In genomic region chr9:73094580-73094979, GRCm38 (mm10) we compare ENCODE assay signal across 10 mouse cellular contexts. TPM values are rescaled to one million over a fixed set of nuclear protein-coding genes. Genes with fewer than 3 reads are reported as not detected.
DNase-seq lines count a peak whose midpoint lies in the region; ATAC-seq lines count a peak whose summit lies in the region.
"Had no signal": no experiment of that assay in that cellular context is flagged by ENCODE, and none has a peak within 500 bp of the region (broad histone marks: within the 10 kb centered on the region; RNA-seq: fewer than 3 reads in every experiment).

No protein-coding gene starts in this region.

- DNase-seq in kidney, postnatal 14 days = peak; percentile 28
- no peak for DNase-seq in kidney, adult 11 months
- DNase-seq in ZHBTc4 (ENCODE audit: low read depth, low spot score) (peak; percentile 95), MN1 (ENCODE audit: low spot score) (no peak)
- DNase-seq in hindbrain, embryonic 11.5 days (ENCODE audit: low spot score) = peak; percentile 24
- DNase-seq in right cerebral cortex, postnatal 4 days = no peak

- H3K27me3 ChIP-seq in hindbrain, embryonic 11.5 days (ENCODE audit: control insufficient read depth, insufficient read depth, low read length) = no peaks in the 10 kb centered on the region
- peaks cover 10% of the 10 kb centered on the region; the same call in 1 of the 2 replicates for H3K27me3 ChIP-seq in neural tube, embryonic 13.5 days

- H3K4me2 ChIP-seq in hindbrain, embryonic 11.5 days (replicated peaks; ENCODE audit: low read depth, low read length) = no peak overlapping the region
- H3K4me2 ChIP-seq in neural tube, embryonic 13.5 days = no peak overlapping the region
- H3K4me2 ChIP-seq: limb, embryonic 15.5 days had no signal

- H3K36me3 ChIP-seq in hindbrain, embryonic 11.5 days (ENCODE audit: control insufficient read depth, insufficient read depth, low read length) = no peaks in the 10 kb centered on the region
- no peaks in the 10 kb centered on the region for H3K36me3 ChIP-seq in neural tube, embryonic 13.5 days
- H3K36me3 ChIP-seq: limb, embryonic 15.5 days had no signal

- WGBS in hindbrain, embryonic 11.5 days = 56% methylated on average over 17 of the region's 17 CpGs
- 34% methylated on average over 17 of the region's 17 CpGs for WGBS in neural tube, embryonic 13.5 days

- H3K9me3 ChIP-seq in hindbrain, embryonic 11.5 days (ENCODE audit: control insufficient read depth, low read length) = no peaks in the 10 kb centered on the region
- no peaks in the 10 kb centered on the region for H3K9me3 ChIP-seq in neural tube, embryonic 13.5 days
- H3K9me3 ChIP-seq: limb, embryonic 15.5 days had no signal

- no peak overlapping the region for H3K9ac ChIP-seq in hindbrain, embryonic 11.5 days (ENCODE audit: low read depth, low read length)
- 0 out of 2 replicates have a peak overlapping the region, but pooled peaks have one; percentile 22 for H3K9ac ChIP-seq in neural tube, embryonic 13.5 days
- H3K9ac ChIP-seq: limb, embryonic 15.5 days had no signal

- ATAC-seq in hindbrain, embryonic 11.5 days (ENCODE audit: low FRiP score) = peak; percentile 38; the same call in 1 of the 2 replicates
- peak; percentile 63; the same call in 1 of the 2 replicates for ATAC-seq in neural tube, embryonic 13.5 days (ENCODE audit: low read depth)
- ATAC-seq in cerebellum, adult (ENCODE audit: insufficient number of reproducible peaks, low FRiP score, low TSS enrichment) = no peak

- H3K27ac ChIP-seq in hindbrain, embryonic 11.5 days (ENCODE audit: low read depth, low read length) = no peak overlapping the region
- H3K27ac ChIP-seq in neural tube, embryonic 13.5 days (replicated peaks) = no peak overlapping the region
- H3K27ac ChIP-seq: limb, embryonic 15.5 days had no signal

- no peaks in the 10 kb centered on the region for H3K4me1 ChIP-seq in hindbrain, embryonic 11.5 days (replicated peaks; ENCODE audit: control insufficient read depth, insufficient read depth, low read length)
- 0 out of 2 replicates have a peak, but pooled peaks cover 3% of the 10 kb centered on the region for H3K4me1 ChIP-seq in neural tube, embryonic 13.5 days (replicated peaks)
- H3K4me1 ChIP-seq: limb, embryonic 15.5 days had no signal

- H3K4me3 ChIP-seq in hindbrain, embryonic 11.5 days (ENCODE audit: low read depth, low read length) = no peak overlapping the region
- no peak overlapping the region for H3K4me3 ChIP-seq in neural tube, embryonic 13.5 days
- H3K4me3 ChIP-seq: limb, embryonic 15.5 days had no signal

RNA-seq across cellular contexts. Expression of gene Khdc3, which starts 7.1 kb away (rescaled TPM):
- polyA plus RNA-seq in hindbrain, embryonic 11.5 days (2014; fragmentation: Nextera tagmentation; extraction: Ambion mirVana) = not detected in 2 replicates
- not detected in 2 replicates for polyA plus RNA-seq in neural tube, embryonic 13.5 days (2015; fragmentation: Nextera tagmentation; extraction: Ambion mirVana)

RNA-seq across cellular contexts. Expression of gene Gm20509, which starts 7.7 kb away (rescaled TPM):
- not detected in 2 replicates for polyA plus RNA-seq in hindbrain, embryonic 11.5 days (2014; fragmentation: Nextera tagmentation; extraction: Ambion mirVana)
- polyA plus RNA-seq in neural tube, embryonic 13.5 days (2015; fragmentation: Nextera tagmentation; extraction: Ambion mirVana) = not detected in 2 replicates
- polyA plus RNA-seq: frontal cortex, adult 2 months; limb, embryonic 15.5 days had no signal

RNA-seq across cellular contexts. Expression of gene Rsl24d1, which starts 18.6 kb away (rescaled TPM):
- 162 and 167 TPM in 2 replicates for polyA plus RNA-seq in hindbrain, embryonic 11.5 days (2014; fragmentation: Nextera tagmentation; extraction: Ambion mirVana)
- polyA plus RNA-seq in neural tube, embryonic 13.5 days (2015; fragmentation: Nextera tagmentation; extraction: Ambion mirVana) = 104 and 122 TPM in 2 replicates

RNA-seq across cellular contexts. Expression of gene Rab27a, which starts 49.9 kb away (rescaled TPM):
- 0.73 and 1.1 TPM in 2 replicates for polyA plus RNA-seq in hindbrain, embryonic 11.5 days (2014; fragmentation: Nextera tagmentation; extraction: Ambion mirVana)
- polyA plus RNA-seq in neural tube, embryonic 13.5 days (2015; fragmentation: Nextera tagmentation; extraction: Ambion mirVana) = 1.0 and 1.9 TPM in 2 replicates

RNA-seq across cellular contexts. Expression of gene Pigb, which starts 54.4 kb away (rescaled TPM):
- polyA plus RNA-seq in hindbrain, embryonic 11.5 days (2014; fragmentation: Nextera tagmentation; extraction: Ambion mirVana) = 15.8 and 16.7 TPM in 2 replicates
- 11.3 and 13.3 TPM in 2 replicates for polyA plus RNA-seq in neural tube, embryonic 13.5 days (2015; fragmentation: Nextera tagmentation; extraction: Ambion mirVana)

Comparison
In these comparisons a context has a peak if more than half of its experiments do, and no peak if none do; other contexts are left out.
1. DNase-seq: peak in kidney, postnatal 14 days (single experiment), ZHBTc4 (single experiment) and hindbrain, embryonic 11.5 days (single experiment); none in kidney, adult 11 months (single experiment), MN1 (single experiment) and right cerebral cortex, postnatal 4 days (single experiment).